Mouse (Mus musculus): ENCODE measurements around the gene Thap11. TPM values are rescaled to one million over a fixed set of nuclear protein-coding genes. Genes with fewer than 3 reads are reported as not detected.
"Not testable (repeated sequence)": the region's sequence is repeated elsewhere in the genome, so short reads cannot be mapped to it uniquely, and the experiment has no call there.

Gene Thap11
- total RNA-seq (2021), result 10 to 100 TPM; 23.8 to 27.4 TPM

DNA sequence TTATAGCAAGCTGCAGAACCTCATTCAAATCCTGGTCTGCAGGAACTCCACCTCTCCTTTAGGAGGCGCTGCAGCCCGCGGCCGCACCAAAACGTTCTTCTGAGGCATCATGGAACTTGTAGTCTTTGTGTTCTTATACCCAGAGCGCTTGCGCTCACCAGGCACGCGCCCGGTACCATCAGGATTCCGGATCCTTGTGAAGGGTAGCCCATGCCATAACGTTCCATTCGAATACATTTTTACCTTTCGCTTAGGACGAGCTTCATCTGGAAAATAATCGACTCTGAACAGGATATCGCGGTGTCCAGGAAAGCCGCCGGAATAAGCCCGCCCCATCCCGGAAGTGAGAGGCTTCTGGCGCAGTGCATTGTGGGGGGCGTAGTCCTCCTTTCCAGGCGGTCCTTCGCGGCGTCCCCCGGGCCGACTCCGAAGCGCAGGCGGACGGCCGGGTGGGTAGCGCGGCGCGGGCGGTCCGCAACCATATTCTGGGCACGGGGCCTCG is at the start of gene Thap11:
Gene Thap11 (plus strand): TSS at position 418 of the 502 bp plus-strand sequence.
- DNase-seq (ENCODE audit: low spot score), result peak; percentile 84
- intact Hi-C loops (cut with DNase I), result loop anchor here (5.0 kb wide), 1 partner anchor 78 kb away; the partner anchor contains the start of gene Ctrl

DNA sequence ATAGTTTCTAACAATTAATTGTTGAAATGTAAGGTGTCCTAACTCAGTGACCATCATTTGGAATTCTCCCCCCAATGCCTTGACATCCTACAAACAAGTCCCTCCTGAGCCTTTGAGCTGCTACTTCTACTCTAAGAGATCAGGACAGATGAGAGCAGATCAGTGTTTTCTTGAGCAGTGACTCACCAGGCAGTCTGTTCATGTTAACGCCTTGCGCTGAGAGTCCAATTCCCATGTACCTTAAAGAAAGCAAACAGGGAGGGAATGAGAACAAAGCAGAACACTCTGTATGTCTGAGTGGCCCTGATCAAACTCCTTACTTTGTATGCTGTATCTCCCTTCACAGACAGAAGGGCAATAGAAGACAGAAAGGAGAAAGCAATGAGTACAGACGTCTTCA is 49.6 kb upstream of the Thap11 start:
- no peak for DNase-seq (ENCODE audit: low spot score)
- intact Hi-C loops (cut with DNase I), result no loop called here

DNA sequence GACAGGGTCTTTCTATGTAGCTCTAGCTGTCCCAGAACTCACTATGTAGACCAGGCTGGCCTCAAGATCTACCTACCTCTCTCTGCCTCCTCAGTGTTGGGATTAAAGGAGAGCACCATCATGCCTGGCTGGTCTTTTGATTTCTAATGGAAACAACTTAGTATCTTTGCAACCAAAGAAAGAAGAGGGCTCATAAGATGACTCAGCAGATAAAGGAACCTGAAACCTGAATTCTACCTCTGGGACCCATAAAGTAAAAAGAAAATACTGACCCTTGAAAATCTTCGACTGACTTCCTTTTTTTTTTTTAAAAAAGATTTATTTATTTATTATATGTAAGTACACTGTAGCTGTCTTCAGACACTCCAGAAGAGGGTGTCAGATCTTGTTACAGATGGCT is 49.0 kb upstream of the Thap11 start:
- intact Hi-C loops (cut with DNase I), result no loop called here
- DNase-seq (ENCODE audit: low spot score), result no peak

DNA sequence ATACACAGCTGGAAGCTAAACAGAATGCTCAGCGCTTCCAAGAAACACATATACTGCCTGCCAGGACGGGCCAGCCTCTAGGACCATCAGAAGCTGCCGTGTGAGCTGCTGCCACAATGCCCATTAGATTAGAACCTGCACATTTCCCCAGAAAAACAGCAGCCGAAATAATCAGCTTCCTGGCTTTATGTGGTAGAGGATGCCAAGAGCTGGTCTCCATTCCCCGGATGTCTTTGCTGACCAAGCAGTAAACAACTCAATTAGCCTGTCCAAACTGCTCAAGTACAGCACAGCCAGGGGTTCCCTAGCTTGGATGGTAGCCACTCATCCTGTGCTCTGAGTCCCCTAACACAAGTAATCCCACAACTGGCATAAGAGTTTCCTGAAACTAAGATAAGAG is 47.2 kb upstream of the Thap11 start:
- DNase-seq (ENCODE audit: low spot score), result no peak
- intact Hi-C loops (cut with DNase I), result no loop called here

DNA sequence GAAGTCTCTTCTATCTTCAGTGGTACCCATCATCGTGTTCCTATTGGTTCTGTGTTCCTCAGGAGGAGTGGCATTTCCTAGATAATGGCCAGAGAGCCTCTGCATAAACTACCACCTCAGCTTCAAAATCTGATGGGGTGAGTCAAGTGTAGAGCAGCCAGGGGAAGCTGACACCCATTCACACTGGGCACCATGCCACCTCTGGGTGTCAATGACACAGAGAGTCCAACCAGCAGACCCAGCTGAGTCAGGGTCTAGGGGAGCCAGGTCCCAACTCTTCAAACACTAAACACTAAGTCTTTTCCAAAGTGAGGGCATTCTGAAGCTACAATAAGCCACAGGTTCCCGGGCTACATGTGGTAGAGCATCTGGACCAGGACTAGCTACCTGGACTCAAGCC is 46.5 kb upstream of the Thap11 start:
- intact Hi-C loops (cut with DNase I), result no loop called here
- DNase-seq (ENCODE audit: low spot score), result no peak

DNA sequence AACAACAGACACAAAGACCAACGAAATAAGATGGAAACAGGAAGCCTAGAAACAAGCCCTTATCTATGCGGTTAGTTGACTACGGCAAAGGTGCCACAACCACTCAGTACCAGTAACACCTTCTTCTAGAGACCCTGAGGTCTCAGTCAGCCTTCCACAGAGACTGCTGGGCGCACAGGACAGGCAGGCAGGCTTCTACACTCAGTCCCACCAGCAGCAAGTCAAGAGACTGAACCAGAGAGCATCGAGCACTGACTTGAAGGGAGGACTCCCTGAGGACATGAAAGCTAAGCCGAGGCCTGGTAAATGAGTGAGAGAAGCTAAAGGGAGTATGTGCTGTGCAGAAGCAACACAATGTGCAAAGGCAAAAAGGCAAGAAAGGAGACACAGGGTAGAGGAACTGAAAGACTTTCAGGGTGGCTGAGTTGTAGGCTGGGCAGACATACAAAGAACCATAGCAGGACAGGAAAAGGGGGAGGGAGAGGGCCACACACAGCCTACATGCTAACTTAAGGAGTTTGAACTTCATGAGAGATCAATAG is 44.6 kb upstream of the Thap11 start:
- DNase-seq (ENCODE audit: low spot score), result no peak
- intact Hi-C loops (cut with DNase I), result no loop called here

DNA sequence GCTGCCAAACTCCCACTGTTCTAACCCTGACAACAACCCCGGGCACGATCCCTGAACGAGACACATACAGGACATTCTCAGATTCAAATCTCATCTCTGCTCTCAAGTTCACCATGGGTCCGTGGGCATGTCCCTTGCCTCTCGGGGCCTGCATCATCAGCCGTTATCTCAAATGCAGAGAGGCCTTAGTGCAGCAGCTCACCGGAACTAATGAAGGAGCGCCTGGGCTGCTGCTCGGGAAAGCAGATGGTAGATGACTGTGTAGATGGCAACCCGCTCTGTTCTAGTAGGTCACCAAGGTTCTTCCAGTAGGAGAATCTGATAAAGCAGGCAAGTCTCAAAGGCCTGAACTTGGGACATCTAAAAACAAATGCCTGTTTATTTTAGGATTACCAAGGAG is 43.9 kb upstream of the Thap11 start:
- no peak for DNase-seq (ENCODE audit: low spot score)
- intact Hi-C loops (cut with DNase I), result no loop called here

DNA sequence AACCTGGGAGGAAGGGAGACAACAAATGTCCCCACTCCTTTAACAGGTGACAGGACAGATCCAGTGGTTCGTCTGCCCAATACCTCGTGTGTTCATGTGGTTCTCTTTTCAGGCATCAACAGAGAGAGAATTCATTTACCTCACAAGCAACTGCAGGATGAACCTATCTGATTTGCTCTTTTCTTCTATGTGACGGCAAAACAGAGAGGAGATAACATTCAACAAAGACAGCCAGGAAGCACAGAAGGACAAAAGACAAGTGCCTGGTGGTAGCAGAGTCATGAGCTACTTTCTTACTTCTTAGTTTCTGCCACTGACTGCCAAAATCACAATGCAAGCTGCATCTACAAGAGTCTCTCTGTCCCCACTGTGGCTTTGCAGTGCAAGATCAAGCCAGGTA is 43.4 kb upstream of the Thap11 start:
- intact Hi-C loops (cut with DNase I), result no loop called here
- DNase-seq (ENCODE audit: low spot score), result no peak

DNA sequence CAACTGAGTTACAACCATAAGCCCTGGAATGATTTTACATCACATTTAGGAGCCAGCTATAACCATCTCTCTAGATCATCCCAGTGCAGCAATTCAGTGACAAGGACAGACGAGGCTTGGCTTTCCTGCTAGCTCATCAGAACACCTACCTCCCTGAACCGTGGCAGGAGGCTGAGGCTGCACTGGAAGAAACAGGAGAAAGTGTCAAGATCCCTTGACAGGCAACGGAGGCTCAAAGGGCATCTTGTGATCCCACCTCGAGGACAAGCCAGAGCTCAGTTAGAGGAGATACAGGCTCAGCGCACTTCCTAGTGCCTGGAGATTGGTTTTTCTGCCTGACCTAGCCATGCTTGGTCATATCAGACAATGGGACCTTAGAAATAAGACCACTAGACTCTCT is 42.4 kb upstream of the Thap11 start:
- no peak for DNase-seq (ENCODE audit: low spot score)
- intact Hi-C loops (cut with DNase I), result no loop called here

DNA sequence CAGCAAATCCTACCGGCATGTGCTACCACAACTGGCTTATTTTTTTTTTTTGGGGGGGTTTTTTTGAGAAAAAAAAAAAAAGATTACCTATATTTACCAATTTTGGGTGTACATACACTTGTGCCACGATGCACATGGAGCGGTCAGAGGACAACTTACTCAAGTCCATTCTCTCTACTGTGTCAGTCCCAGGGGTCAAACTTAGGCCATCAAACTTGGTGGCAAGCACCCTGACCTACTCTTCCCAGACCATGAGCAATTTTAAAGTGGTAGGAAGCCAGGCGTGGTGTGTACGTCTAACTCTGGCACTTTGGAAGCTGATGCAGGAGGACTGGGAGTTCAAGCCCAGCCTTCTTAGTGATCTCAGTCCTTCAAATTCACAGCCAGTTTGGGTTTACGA is 41.7 kb upstream of the Thap11 start:
- no peak for DNase-seq (ENCODE audit: low spot score)
- intact Hi-C loops (cut with DNase I), result no loop called here

DNA sequence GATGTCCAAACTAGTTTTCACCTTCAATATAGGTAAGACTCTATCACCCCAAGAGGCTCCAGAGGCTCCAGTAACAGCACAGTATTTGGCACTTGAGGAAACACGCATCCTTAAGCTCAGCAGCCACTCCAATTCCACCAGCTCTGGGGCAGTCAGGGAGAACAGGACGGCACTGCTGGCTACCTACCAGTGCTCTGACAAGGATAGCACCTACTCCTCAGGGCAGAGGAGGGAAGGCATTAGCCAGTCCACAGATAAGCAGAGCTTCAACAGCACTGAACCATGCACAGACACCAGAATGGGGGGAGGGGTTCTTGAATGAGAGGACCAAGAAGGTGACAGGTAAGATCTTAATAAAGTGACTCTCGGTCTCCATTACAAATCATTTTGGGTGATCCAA is 35.3 kb upstream of the Thap11 start:
- DNase-seq (ENCODE audit: low spot score), result no peak
- intact Hi-C loops (cut with DNase I), result no loop called here

DNA sequence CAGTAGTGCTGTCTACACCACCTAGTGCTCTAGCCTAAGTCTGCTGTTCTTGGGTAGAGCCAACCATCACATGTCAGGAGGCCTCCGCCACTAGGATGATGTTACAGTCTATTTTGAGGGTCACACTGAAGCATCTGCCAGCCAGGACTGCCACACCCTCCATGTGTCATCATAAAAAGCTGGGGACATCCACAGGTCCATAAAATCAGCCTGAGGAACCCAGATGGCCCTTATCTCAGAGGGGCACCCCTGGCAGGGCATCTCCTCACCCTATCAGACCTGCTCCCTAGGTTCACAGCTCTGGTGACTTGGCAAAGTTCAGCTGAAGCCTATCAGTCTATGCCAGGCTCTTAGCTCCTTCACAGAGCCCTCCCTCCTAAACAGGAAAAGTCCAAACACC is 34.0 kb upstream of the Thap11 start:
- intact Hi-C loops (cut with DNase I), result no loop called here
- no peak for DNase-seq (ENCODE audit: low spot score)

DNA sequence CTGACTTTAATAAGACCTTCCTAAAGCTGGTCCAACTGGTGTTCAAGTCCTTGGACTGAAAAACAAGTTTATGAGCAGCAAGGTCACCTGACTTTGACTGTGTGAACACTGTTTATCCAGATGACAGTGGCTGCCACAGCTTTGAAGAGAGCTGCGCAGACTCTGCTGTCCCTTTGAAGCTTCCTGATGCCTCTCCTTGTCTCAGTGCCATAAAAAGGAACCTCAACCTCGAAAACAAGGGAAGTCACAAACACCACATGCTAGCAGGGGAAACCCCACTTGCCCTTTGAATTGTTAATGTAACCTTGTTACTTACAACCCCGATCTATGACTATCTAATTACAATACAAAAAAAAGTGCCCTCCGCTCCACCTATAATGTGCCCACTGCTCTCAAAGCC is 29.4 kb upstream of the Thap11 start:
- no peak for DNase-seq (ENCODE audit: low spot score)
- intact Hi-C loops (cut with DNase I), result loop anchor here (5.0 kb wide), 2 partner anchors 68 to 113 kb away; partner anchors contain the start of gene Gfod2

DNA sequence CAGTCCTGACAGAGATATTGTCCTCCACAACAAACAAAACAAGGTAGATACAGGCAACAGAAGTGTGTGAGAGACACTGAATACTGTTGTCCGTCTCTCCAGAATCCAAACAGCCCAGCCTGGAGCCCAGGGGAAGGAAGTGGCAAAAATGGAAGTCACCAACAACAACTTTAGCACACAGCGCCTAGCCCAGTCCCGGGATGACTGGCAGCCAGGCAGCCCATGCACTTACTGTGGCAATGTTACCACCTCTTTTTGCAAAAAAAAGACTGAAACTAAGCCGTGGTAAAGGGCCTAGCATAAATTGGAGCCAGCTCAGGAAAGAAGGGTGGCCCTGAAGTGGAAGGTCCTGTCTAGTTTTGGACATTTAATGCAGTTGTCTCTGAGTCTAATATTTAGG is 28.6 kb upstream of the Thap11 start:
- intact Hi-C loops (cut with DNase I), result loop anchor here (5.0 kb wide), 2 partner anchors 69 to 114 kb away; partner anchors contain the start of gene Gfod2
- no peak for DNase-seq (ENCODE audit: low spot score)

DNA sequence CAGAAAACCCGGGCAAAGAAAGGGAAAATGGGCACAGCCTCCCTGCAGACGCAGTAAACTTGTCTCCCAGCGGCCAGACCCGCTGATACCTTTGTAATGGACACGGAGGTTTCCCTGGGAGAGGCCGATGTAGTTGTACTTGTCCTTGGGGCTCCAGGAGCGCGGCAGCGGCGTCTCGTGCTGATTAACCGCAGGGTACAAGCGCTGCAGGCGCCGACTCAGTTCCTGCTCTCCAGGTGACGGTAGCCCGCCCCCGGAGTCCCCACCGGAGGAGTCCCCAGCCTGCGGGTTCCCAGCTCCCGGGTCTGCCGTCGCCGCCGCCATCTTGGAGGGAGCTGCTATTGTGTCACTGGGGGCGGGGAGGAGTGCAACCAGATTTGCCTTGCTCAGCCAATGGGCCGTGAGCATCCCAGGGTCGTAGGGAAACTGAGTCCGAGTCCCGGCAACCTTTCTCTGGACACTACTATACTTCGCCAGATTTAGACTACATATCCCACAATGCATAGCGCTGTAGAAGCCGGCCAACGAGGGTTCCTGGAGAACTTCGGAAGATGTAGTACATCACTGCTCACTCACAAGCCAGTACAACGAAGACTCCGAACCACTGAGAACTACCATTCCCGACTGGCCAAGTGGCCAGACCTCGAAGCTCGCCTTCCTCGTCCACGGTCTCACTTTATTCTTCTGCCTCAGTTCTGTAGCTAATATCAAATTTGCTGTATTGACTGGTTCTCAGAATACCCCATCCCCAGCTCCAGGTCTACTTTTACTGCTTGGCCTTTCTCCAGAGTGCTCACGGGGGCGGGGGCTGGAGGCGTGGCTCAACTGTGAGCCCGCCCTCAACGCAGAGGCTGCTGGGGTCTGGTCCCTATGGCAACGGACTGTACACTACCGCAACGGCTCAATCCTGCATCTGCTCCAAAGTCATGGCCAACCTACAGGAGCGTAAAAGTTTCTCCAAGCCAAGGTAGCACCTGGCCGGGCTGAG is 27.8 kb upstream of the Thap11 start, which contains the start of the genes Ranbp10 and Tsnaxip1:
Gene Ranbp10 (minus strand): TSS at position 490 of the 988 bp plus-strand sequence.
Gene Tsnaxip1 (plus strand): TSS at position 871 of the 988 bp plus-strand sequence.
- DNase-seq (ENCODE audit: low spot score), result peak; percentile 97
- intact Hi-C loops (cut with DNase I), result loop anchor here (5.0 kb wide), 2 partner anchors 70 to 115 kb away; partner anchors contain the start of gene Gfod2

DNA sequence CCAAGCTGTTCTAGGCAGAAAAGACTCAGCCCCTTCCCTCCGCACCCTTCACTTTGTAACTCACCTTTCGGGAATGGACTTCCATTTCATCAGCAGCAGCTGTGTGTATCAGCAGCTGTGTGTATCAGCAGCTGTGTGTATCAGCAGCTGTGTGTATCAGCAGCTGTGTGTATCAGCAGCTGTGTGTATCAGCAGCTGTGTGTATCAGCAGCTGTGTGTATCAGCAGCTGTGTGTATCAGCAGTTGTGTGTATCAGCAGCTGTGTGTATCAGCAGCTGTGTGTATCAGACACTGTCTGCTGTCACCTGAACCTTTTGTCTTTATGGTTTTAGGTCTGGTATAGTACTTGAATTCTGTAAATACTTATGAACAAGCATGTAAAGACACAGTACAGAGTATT is 21.2 kb upstream of the Thap11 start:
- intact Hi-C loops (cut with DNase I); DNase-seq (ENCODE audit: low spot score): not testable (repeated sequence)

DNA sequence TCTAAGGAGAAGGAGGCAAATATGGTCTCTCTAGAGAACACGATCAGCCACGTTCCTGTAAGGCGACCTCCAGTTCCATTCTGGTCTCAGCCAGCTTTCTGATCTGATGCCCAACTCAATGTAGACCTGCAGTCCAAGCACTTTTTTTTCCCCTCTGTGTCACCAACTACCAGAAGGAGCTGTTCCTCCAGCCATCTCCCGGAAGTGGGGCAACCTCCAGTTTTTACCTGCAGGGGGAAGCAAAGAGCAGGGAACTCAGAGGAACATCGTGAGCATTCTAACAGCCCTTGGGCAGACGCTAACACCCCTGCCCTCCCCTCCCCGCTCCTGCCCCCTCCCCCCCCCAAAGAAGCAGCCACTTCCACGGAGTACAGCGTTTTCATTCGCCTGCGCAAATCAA is 19.6 kb upstream of the Thap11 start:
- DNase-seq (ENCODE audit: low spot score), result peak; percentile 21
- intact Hi-C loops (cut with DNase I), result loop anchor here (1.0 to 5.0 kb wide), 2 partner anchors 95 to 187 kb away; no protein-coding TSS in a partner anchor

DNA sequence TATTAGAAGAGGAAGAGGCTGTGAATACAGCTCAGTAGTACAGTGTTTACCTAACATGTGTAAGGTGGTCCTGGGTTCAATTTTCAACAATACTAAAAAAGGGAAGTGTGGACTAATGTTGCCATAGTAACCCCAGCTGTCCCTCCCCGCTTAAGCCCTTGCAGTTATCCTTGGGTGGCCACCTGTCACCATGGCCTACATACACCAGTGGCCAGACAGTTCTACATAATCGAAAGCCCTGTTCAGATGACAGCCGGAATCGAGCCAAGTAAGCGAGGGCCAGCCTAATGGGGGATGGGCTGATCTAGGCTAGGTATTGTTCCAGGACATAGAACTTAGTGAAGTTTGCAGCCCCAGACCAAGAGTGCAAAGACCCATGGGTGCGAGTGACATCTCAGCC is 17.9 kb upstream of the Thap11 start:
- intact Hi-C loops (cut with DNase I), result loop anchor here (5.0 kb wide), 1 partner anchor 185 kb away; no protein-coding TSS in a partner anchor
- no peak for DNase-seq (ENCODE audit: low spot score)

DNA sequence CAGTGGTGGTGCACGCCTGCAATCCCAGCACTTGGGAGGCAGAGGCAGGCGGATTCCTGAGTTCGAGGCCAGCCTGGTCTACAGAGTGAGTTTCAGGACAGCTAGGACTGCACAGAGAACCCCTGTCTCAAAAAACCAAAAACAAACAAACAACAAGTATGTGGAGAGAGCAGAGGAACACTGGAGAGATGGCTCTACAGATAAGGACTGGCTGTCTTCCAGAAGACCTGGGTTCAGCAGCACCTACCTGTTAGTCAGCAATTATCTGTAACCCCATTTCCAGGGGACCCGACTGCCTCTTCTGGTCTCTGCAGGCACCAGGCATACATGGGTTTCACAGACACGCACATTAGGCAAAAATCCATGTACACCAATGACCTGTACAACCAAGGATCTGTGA is 15.7 kb upstream of the Thap11 start:
- intact Hi-C loops (cut with DNase I), result loop anchor here (5.0 kb wide), 1 partner anchor 183 kb away; no protein-coding TSS in a partner anchor
- DNase-seq (ENCODE audit: low spot score), result no peak

DNA sequence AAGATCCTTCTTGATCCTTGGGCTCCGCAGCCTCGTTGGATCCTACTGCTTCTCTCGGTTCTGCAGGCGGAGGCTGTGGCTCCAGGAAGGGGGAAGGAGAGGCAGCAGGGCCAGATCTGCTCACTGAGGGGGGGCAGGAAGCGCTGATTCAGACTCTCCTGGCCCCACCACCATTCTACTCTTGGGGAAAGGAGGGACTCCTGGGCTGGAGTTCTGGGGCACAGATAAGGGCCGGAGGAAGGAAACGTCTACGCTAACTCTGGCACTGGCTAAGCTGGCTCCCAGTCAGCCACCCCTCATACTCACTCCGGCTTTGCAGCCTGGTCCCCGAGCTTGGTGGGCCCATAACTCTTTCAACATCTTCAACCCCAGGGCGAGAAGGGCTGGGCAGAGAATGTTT is 8.3 kb upstream of the Thap11 start:
- DNase-seq (ENCODE audit: low spot score), result no peak
- intact Hi-C loops (cut with DNase I), result no loop called here

DNA sequence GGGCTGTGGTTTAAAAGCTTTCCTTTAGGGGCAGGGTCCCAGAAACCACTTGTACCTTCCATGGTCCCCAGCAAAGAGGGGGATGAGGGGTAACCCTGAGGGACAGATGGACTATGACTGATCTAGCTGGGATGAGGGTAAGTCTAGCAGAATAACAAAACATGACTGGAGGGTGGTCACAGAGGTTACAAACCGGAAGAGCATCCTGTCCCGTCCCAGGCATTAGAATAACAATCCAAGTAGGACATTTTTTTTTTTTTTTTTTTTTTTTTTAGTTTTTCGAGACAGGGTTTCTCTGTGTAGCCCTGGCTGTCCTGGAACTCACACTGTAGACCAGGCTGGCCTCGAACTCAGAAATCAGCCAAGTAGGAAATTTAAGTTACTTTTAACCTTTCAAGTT is 4.9 kb upstream of the Thap11 start:
- no peak for DNase-seq (ENCODE audit: low spot score)
- intact Hi-C loops (cut with DNase I), result loop anchor here (5.0 kb wide), 1 partner anchor 82 kb away; the partner anchor contains the start of gene Ctrl
